Mouse (Mus musculus) pancreas, adult 10 weeks (tissue): ENCODE results near the gene Iqch. TPM values are rescaled to one million over a fixed set of nuclear protein-coding genes. Genes with fewer than 3 reads are reported as not detected.

Experiments used
- polyA plus RNA-seq: library from polyadenylated mRNA; stranded (reverse); fragments of 350-450 nt; fragmentation: Illumina TruSeq; extraction: RNeasy Lipid Tissue Mini Kit (QIAGEN cat#74804); gene quantifications from one replicate; pipeline ENCODE4 v1.2.3, GENCODE M21; 2015; ENCODE audit warnings: low read depth, low replicate concordance; ENCODE audit not compliant: insufficient read depth

The Iqch gene
- not detected for polyA plus RNA-seq

GRCm38 (mm10) chr9:63602043-63602939 lies at the start of gene Iqch, which contains the start of gene Aagab:
Iqch (minus strand) TSS chr9:63602493.
Aagab (plus strand) TSS chr9:63602660.

GRCm38 (mm10) chr9:63398611-63399462 lies 203.5 kb downstream of the Iqch start, which contains the start of gene 2300009A05Rik:
2300009A05Rik (minus strand) TSS chr9:63399246.

GRCm38 (mm10) chr9:63377270-63378142 lies 224.8 kb downstream of the Iqch start, which contains the start of gene Map2k5:
Map2k5 (minus strand) TSS chr9:63377902.

Other genes with a start within 250 kb of the Iqch start
- 3.4 TPM for gene Map2k5, start 224.6 kb downstream of the Iqch start, polyA plus RNA-seq
- gene 2300009A05Rik, start 203.2 kb downstream of the Iqch start, polyA plus RNA-seq: 12.7 TPM
- 5.6 TPM for gene Aagab, start 167 bp upstream of the Iqch start, polyA plus RNA-seq
- gene Smad3, start 155.5 kb upstream of the Iqch start, polyA plus RNA-seq: 3.6 TPM